Mouse (Mus musculus): ENCODE measurements around the gene Pax3. TPM values are rescaled to one million over a fixed set of nuclear protein-coding genes. Genes with fewer than 3 reads are reported as not detected.

Pax3 gene
- polyA plus RNA-seq, 1 experiment: not detected

DNA sequence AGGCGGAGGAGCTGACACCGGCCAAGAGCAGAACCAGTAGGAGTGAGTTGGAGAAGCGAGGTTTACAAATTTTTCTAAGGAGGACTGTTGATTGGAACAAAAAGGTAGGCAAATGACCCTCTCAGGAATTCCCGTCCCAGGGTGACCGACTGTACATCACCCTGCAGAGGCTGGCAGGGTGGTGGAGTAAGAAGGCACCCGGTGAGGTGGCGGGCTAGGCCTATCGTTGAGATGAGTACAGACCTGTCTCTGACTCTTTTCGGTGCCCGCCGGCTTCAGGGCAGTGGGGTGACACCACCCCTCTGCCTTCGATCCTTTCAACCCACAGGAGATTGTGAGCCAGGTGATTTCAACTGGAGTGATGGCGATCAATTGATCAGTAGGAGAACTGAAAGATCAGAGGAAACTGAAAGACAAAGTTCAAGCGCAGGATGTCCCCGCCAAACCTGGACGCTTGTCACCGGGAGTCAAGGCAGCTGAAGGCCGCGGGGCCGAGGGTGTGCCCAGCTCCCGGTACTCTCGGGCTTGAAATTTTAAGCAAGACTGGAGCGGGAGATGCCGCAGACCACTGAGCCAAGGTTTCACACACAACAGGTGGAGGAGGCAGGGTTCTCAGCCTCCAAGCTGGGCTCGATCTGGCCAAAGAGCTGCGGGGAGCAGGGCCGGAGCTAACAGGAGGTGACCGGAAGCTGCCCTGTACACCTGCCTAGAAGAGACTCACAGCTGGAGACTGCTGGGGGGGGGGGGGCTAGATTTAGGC, 4.5 kb upstream of the Pax3 start:
- TF ChIP-seq POLR2A (IDR thresholded peaks at IDR 0.05; ENCODE audit: insufficient read depth, low read depth, low read length) (no peak), CTCF (IDR thresholded peaks at IDR 0.05; ENCODE audit: insufficient read depth, low read depth, low read length) (no peak)
- no peak overlapping the region for H3K27ac ChIP-seq (ENCODE audit: insufficient read depth, low read depth, low read length)
- 2% methylated on average over 28 of the region's 28 CpGs for WGBS
- H3K4me3 ChIP-seq (ENCODE audit: insufficient read depth, low read depth, low read length): no peak overlapping the region
- peaks cover 8% of the 10 kb centered on the region; the same call in 1 of the 2 replicates for H3K4me1 ChIP-seq (ENCODE audit: control insufficient read depth, insufficient read depth, low read length)

DNA sequence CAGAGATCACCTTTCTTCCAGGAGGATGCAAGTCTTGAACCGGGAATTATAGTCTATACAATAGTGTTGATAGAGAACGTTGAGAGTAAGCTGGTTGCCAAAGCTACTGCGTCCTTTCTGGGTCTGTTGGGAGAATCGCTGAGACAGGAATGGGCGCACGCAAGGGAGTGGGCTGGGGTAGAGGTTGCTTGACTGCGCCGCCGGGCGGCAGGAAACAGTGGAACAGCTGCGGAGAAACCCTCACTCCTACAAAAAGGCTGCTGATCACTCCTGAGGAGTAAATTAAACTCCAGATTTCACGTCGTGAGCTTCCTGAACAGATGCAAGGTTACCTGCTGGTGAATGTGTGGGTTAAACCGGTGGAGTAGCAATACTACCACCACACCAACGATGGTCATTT, 3.3 kb upstream of the Pax3 start:
- WGBS: 3% methylated on average over 15 of the region's 15 CpGs
- TF ChIP-seq CTCF (IDR thresholded peaks at IDR 0.05; ENCODE audit: insufficient read depth, low read depth, low read length) (no peak), POLR2A (IDR thresholded peaks at IDR 0.05; ENCODE audit: insufficient read depth, low read depth, low read length) (no peak)
- Histone ChIP-seq H3K4me3 (ENCODE audit: insufficient read depth, low read depth, low read length) (no peak overlapping the region), H3K27ac (ENCODE audit: insufficient read depth, low read depth, low read length) (no peak overlapping the region), H3K4me1 (ENCODE audit: control insufficient read depth, insufficient read depth, low read length) (peaks cover 8% of the 10 kb centered on the region; the same call in 1 of the 2 replicates)

DNA sequence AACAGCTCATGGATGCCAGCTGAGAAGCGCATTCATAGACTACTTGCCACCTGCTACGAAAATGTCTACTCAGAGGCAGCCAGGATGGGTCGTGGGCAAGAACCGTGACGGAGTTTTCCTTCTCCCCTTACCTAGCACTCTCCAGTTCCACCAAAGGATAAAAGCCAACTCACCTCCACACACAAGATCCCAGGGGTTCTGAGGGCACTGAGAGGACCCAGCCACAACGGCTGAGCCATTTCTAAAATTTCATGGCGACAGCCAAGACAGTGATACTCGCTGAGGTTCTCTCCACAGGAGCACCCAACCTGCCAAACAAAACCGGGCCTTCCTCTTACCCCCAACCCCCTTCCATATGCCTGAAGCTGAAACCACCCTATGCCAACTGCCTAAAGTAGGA, 2.3 kb upstream of the Pax3 start:
- Histone ChIP-seq H3K4me1 (ENCODE audit: control insufficient read depth, insufficient read depth, low read length) (peaks cover 8% of the 10 kb centered on the region; the same call in 1 of the 2 replicates), H3K27ac (ENCODE audit: insufficient read depth, low read depth, low read length) (no peak overlapping the region), H3K4me3 (ENCODE audit: insufficient read depth, low read depth, low read length) (no peak overlapping the region)
- 5% methylated on average over 9 of the region's 9 CpGs for WGBS
- TF ChIP-seq CTCF (IDR thresholded peaks at IDR 0.05; ENCODE audit: insufficient read depth, low read depth, low read length): no peak
- no peak for TF ChIP-seq POLR2A (IDR thresholded peaks at IDR 0.05; ENCODE audit: insufficient read depth, low read depth, low read length)

GRCm38 (mm10) chr1:78198319-78198940, 1.5 kb upstream of the Pax3 start:
- WGBS: 5% methylated on average over 9 of the region's 9 CpGs
- no peak overlapping the region for H3K27ac ChIP-seq (ENCODE audit: insufficient read depth, low read depth, low read length)
- no peak overlapping the region for H3K4me3 ChIP-seq (ENCODE audit: insufficient read depth, low read depth, low read length)
- H3K4me1 ChIP-seq (ENCODE audit: control insufficient read depth, insufficient read depth, low read length): 0 out of 2 replicates have a peak, but pooled peaks cover 2% of the 10 kb centered on the region
- TF ChIP-seq POLR2A (IDR thresholded peaks at IDR 0.05; ENCODE audit: insufficient read depth, low read depth, low read length): no peak

DNA sequence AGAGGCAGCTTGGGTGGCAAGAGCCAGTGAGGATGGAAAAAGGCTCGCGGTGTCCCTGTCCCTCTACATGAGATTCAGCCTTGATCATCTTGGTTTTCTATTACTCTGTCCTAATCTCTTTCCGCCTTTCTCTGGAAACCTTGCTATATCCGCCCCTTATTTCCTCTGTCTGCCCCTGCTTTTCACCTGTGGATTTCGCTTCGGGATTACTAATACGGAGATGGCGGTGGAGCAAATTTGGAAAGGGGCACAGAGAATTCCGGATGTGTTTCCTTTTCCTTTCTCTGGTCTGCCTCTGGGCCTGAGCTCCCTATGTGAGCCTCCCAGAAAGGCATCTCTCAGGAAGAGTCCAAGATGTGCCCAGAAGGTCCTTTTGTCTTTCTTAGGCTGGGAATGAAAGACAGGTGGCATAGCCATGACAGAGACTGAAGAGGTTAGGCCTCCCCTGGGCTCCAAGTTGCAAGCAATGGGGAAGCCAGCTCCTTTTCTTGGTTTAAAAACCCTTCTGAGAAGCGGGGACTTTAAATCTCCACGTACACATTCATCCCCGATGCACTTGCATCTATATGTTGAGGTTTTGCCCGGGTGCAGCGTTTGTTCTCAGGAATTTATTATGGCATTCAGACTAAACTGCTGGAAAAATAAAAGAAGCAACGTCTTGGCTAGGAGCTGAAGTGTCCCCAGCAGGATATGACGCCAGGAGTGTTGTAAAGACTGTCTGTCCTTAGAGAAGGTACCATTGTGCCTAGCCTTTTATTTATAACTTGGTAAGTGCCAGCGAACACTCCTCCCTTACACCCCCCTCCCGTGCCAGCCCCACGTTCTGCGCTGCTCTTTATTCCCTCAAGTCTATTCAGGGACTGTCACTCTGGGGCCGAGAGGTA, 659 bp upstream of the Pax3 start:
- 5% methylated on average over 21 of the region's 21 CpGs for WGBS
- Histone ChIP-seq H3K27ac (ENCODE audit: insufficient read depth, low read depth, low read length) (no peak overlapping the region), H3K4me3 (ENCODE audit: insufficient read depth, low read depth, low read length) (no peak overlapping the region), H3K4me1 (ENCODE audit: control insufficient read depth, insufficient read depth, low read length) (no peaks in the 10 kb centered on the region)
- TF ChIP-seq POLR2A (IDR thresholded peaks at IDR 0.05; ENCODE audit: insufficient read depth, low read depth, low read length): no peak
- TF ChIP-seq CTCF (IDR thresholded peaks at IDR 0.05; ENCODE audit: insufficient read depth, low read depth, low read length): no peak

GRCm38 (mm10) chr1:78195771-78196712, 892 bp downstream of the Pax3 start:
- no peak overlapping the region for H3K27ac ChIP-seq (ENCODE audit: insufficient read depth, low read depth, low read length)
- H3K4me3 ChIP-seq (ENCODE audit: insufficient read depth, low read depth, low read length): no peak overlapping the region
- H3K4me1 ChIP-seq (ENCODE audit: control insufficient read depth, insufficient read depth, low read length): no peaks in the 10 kb centered on the region
- WGBS: 3% methylated on average over 42 of the region's 42 CpGs
- no peak for TF ChIP-seq CTCF (IDR thresholded peaks at IDR 0.05; ENCODE audit: insufficient read depth, low read depth, low read length)
- no peak for TF ChIP-seq POLR2A (IDR thresholded peaks at IDR 0.05; ENCODE audit: insufficient read depth, low read depth, low read length)

- Histone ChIP-seq H3K27ac (ENCODE audit: insufficient read depth, low read depth, low read length) (no peak overlapping the region), H3K4me3 (ENCODE audit: insufficient read depth, low read depth, low read length) (no peak overlapping the region), H3K4me1 (ENCODE audit: control insufficient read depth, insufficient read depth, low read length) (no peaks in the 10 kb centered on the region)
- TF ChIP-seq POLR2A (IDR thresholded peaks at IDR 0.05; ENCODE audit: insufficient read depth, low read depth, low read length): no peak
- 8% methylated on average over 21 of the region's 21 CpGs for WGBS
These were observed 1.8 kb downstream of the Pax3 start for GRCm38 (mm10) chr1:78195145-78195544.

DNA sequence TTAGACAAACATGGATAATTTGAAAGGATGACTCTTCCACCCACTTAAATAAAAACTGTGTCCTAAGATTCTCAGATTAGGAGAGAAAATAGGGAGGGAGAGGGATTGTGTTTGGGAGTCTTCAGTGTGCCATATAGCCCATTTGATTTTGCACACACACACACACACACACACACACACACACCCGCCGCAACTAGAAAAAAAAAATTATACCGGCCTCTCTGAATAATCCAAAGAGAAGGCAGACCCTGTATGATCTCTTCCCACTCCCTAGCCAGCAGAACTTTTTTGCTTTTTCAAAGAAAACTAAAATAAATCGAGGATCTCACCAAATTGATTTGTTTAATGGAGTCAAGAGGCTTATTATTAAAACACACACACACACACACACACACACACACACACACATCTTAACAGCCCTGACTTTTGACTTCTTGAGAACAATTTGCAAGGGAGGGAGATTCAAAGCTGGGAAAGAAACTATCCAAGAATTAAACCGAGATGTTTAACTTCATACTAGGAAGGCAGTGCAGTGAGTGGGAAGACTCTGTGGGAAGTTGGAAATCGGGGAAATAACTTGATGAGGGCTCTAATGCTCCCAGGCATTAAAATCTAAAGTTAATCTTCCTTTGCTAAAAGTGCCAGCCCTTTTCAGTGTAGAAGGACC, 2.4 kb downstream of the Pax3 start:
- Histone ChIP-seq H3K27ac (ENCODE audit: insufficient read depth, low read depth, low read length) (no peak overlapping the region), H3K4me3 (ENCODE audit: insufficient read depth, low read depth, low read length) (no peak overlapping the region), H3K4me1 (ENCODE audit: control insufficient read depth, insufficient read depth, low read length) (peaks cover 1% of the 10 kb centered on the region; the same call in 1 of the 2 replicates)
- 5% methylated on average over 6 of the region's 6 CpGs for WGBS
- TF ChIP-seq POLR2A (IDR thresholded peaks at IDR 0.05; ENCODE audit: insufficient read depth, low read depth, low read length) (no peak), CTCF (IDR thresholded peaks at IDR 0.05; ENCODE audit: insufficient read depth, low read depth, low read length) (no peak)

Measured in olfactory bulb, adult 2 months (tissue).